Mouse (Mus musculus): ENCODE measurements around the gene Atxn1.

- TF ChIP-seq EP300 (IDR thresholded peaks at IDR 0.05; ENCODE audit: low read length) (no peak), POLR2A (IDR thresholded peaks at IDR 0.05; ENCODE audit: low read depth, low read length) (no peak), ZC3H11A (IDR thresholded peaks at IDR 0.05; ENCODE audit: low read depth, low read length) (no peak)
These were observed 278.6 kb downstream of the Atxn1 start for GRCm38 (mm10) chr13:45686309-45686582.
